Mouse (Mus musculus) cerebellum, adult 2 months (tissue): ENCODE data around the gene Nr2c2. TPM values are rescaled to one million over a fixed set of nuclear protein-coding genes. Genes with fewer than 3 reads are reported as not detected.

Source experiments
- DNase-seq, 2 experiments: peaks; one replicate each; pipeline ENCODE4 v3.0.0; 2021
- H3K27ac ChIP-seq: fragments of 200-500 bp; 2 replicates; pipeline ENCODE4 v1.5.1; 2012; ENCODE audit warnings: low read length, control low read depth, inconsistent platforms; ENCODE audit not compliant: insufficient read depth
- H3K27me3 ChIP-seq: fragments of 200-500 bp; 2 replicates; pipeline ENCODE4 v1.6.1; 2012; ENCODE audit warnings: inconsistent platforms, mild to moderate bottlenecking, low read length, moderate library complexity; ENCODE audit not compliant: control insufficient read depth, insufficient read depth
- H3K4me1 ChIP-seq: fragments of 200-500 bp; 2 replicates; pipeline ENCODE4 v1.6.1; 2011; ENCODE audit warnings: low read length; ENCODE audit not compliant: control insufficient read depth, insufficient read depth
- H3K4me3 ChIP-seq: fragments of 200-500 bp; replicated peaks from 2 replicates; pipeline ENCODE3; 2011; ENCODE audit warnings: mild to moderate bottlenecking, low read depth, low read length, control low read depth; ENCODE audit not compliant: insufficient read depth
- CTCF ChIP-seq: fragments of 200-500 bp; IDR thresholded peaks from 2 replicates; pipeline ENCODE4 v1.5.1; 2011; ENCODE audit warnings: low read depth, mild to moderate bottlenecking, control low read depth, low read length, moderate library complexity, borderline replicate concordance; ENCODE audit not compliant: insufficient read depth
- POLR2A ChIP-seq: fragments of 200-500 bp; IDR thresholded peaks from 2 replicates; pipeline ENCODE4 v1.6.1; 2011; ENCODE audit warnings: low read length, control low read depth, borderline replicate concordance; ENCODE audit not compliant: insufficient read depth
- WGBS: fragments of 180-500 bp; shearing (Covaris S2); methylation state at CpG from one replicate; pipeline ENCODE4 v1.1.7; 2018; 5-methylcytosine and 5-hydroxymethylcytosine counted together
- polyA plus RNA-seq: library from polyadenylated mRNA; depleted of rRNA; stranded (reverse); fragments of >200 nt; gene quantifications from 2 replicates; pipeline ENCODE4 v1.2.3, GENCODE M21; 2012; rRNA removed

Nr2c2 gene
- polyA plus RNA-seq, 1 experiment: 36.6 TPM

- no peak for TF ChIP-seq POLR2A
- no peak for TF ChIP-seq CTCF
- H3K4me1 ChIP-seq: no peaks in the 10 kb centered on the region
- no peak overlapping the region for H3K27ac ChIP-seq
- no peak for DNase-seq
- no peaks in the 10 kb centered on the region; the same call in 1 of the 2 replicates for H3K27me3 ChIP-seq
- H3K4me3 ChIP-seq: no peak overlapping the region
- 68% methylated on average over 3 of the region's 3 CpGs for WGBS
These were observed 130.8 kb downstream of the Nr2c2 start for GRCm38 (mm10) chr6:92222021-92222420.

Other genes with a start within 250 kb of the Nr2c2 start
- 20.7 and 21.4 TPM in 2 replicates for gene Ccdc174, start 213.3 kb upstream of the Nr2c2 start, polyA plus RNA-seq
- gene 4930590J08Rik, start 188.6 kb upstream of the Nr2c2 start, polyA plus RNA-seq: 3.2 and 3.7 TPM in 2 replicates
- 4.5 and 4.9 TPM in 2 replicates for gene Fgd5, start 112.5 kb upstream of the Nr2c2 start, polyA plus RNA-seq
- gene Mrps25, start 92.6 kb downstream of the Nr2c2 start, polyA plus RNA-seq: 55.6 and 59.7 TPM in 2 replicates
- 27.4 and 27.6 TPM in 2 replicates for gene Rbsn, start 123.5 kb downstream of the Nr2c2 start, polyA plus RNA-seq
- 2.5 and 8.2 TPM in 2 replicates for gene Trh, start 153.3 kb downstream of the Nr2c2 start, polyA plus RNA-seq